Mouse (Mus musculus) MN1 (cell line): ENCODE data around the gene Zfp777.

Experiments
- DNase-seq: peaks from one replicate; pipeline ENCODE4 v3.0.0-alpha.2; 2016; ENCODE audit warnings: low spot score

The Zfp777 gene

DNA sequence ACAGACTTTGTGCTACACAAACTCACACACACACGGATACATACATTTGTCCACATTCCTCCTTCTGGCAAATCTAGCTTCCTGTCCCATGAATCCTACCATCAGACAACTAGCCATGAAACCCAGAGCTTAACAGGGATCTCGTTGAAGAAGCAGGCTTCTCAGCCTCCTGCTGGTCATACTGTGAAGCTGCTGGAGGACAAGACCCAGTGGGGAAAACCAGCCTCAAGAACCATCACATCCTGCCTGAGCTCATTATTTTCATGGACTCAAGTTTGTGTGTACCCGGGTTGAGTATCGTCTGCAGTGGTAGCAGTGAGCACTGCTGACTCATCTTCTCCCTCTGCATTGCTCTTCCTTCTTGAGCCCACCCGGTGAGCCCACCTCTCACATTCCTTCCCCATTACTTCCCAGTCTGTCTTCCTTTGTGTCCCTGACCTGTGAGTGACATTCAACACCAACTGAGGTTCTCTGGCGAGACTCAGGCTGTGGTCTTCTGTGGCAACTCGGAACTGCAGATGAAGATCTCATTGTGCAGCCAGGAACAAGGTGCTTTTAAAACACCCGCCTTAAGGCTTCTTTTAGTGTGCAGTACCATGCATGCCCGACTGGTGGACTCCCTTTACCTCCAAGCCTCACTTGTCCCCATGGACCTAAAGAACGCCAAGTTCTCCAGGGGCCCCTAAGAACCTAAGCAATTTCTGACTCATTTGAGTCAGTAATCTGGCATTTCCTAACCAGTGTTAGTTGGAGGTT, 22.6 kb downstream of the Zfp777 start:
- no peak for DNase-seq

GRCm38 (mm10) chr6:48024994-48025345, 23.7 kb downstream of the Zfp777 start:
- DNase-seq: no peak

GRCm38 (mm10) chr6:48024330-48024993, 24.2 kb downstream of the Zfp777 start:
- DNase-seq: peak; percentile 10

- DNase-seq: no peak
Measured at GRCm38 (mm10) chr6:48022672-48023071, 26.0 kb downstream of the Zfp777 start.

GRCm38 (mm10) chr6:48021678-48022077, 27.0 kb downstream of the Zfp777 start:
- DNase-seq: no peak

DNA sequence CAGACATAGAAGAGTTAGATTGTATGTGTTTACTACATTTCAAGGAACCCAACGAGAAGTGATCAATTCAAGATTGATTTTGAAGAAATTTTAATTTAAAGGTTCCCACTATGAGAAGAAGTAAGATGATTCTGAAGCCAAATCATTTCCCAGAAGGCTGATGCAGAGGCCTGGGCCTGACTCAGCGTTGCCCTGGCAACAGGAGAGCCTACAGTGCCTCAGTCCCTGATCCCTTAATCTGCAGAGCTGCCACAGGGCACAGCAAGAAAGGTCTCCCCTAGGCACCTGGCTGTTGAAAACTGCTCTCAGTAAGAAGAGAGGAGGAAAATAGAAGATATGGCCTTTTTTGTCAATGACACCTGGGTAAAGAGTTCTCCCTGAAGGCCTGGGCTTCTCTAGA, 28.7 kb downstream of the Zfp777 start:
- DNase-seq: peak; percentile 31

- no peak for DNase-seq
Measured at GRCm38 (mm10) chr6:48016841-48017240, 31.9 kb downstream of the Zfp777 start.

DNA sequence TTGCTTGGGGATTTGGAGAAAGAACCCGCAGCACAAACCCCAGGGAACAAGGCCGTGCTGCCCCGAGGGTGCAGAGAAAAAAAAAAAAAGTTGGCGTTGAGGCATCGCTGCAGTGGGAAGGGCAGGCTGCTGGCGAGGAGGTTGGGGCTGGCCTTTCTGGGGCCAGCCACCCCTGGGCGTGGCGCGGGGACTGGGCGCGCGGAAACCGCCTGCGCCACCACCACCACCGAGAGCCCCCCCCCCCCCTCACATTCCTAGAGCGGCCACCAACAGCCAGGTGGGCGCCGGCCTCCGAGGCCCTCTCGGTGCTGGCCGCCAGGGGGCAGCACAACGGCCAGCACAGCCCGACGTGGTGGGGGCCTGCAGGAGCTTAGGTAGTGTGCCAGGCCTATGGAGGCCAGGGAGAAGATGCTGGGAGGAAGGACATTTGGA, 32.6 kb downstream of the Zfp777 start:
- peak; percentile 29 for DNase-seq

DNA sequence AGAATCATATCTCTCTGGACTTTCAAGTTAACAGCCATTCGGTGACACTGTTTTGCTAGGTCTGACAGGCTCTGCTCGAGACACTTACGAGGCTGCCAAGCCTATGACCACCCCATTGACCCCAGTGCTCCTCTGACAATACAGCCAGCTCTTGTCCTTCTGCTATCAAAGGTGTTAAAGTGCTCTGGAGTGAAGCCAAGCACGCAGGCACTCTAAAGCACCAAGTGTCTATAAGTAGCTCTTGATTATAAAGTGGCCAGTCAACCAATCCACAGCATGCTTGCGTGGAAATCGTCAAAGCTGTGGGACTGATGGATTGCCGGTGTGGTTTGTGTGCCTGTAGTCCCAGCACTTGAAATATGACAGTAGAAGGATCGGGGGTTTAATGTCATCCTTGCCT, 38.0 kb downstream of the Zfp777 start:
- no peak for DNase-seq

DNA sequence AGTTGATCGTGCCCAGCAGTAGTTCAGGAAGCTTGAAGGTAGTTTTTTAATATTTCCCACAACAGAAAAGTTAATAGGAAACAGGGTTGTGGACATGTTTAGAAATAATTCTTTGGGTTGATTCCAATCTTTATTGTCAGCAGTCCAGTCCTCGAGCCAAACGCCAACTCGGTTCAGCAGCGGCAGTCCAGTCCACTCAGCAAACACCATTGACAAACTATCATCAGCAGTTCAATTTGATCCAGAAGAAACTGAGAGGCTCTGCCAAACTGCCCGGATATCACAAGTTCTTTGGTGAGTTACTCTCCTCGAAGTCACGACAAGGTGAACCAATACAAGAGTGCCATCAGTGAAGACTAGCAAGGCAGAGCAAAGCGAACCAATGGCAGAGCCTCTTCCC, 53.0 kb downstream of the Zfp777 start:
- DNase-seq: no peak

DNA sequence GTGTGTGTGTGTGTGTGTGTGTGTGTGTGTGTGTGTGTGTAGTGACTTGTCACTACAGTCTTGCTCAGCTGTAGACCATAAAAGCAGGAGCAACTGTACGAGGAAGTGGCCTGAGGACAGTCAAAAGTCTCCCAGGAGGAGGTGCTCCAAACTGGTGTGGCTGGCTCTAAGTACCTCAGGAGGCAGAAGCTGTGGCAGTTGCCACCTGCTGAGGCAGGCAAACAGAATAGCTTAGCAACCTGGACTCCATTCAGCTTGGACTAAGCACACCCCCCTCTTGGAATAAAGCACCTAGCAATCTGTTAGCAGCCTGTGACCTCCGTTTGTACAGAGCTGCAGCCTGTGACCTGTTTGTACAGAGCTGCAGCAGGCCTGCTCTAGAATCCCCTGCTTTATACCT, 64.8 kb downstream of the Zfp777 start:
- DNase-seq: no peak

DNA sequence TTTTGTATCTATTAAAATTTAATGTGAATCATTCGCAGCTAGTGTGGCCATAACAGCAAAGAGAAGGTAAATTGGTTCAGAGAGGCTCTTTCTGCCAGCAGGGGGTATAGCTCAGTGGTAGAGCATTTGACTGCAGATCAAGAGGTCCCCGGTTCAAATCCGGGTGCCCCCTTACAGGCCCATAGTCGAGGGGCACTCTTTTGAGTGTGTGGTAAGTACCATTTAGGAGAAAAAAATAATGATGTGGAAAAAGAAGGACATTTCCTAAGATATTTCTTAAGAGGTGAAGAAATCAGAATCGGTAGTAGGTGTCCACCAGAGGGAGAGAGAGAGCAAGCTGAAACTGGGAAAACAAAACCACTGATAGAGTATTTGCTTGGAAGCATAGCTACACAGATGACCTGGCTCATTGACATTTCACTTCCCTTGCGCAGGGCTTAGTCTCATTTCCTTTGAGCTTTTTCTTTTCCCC, 69.8 kb downstream of the Zfp777 start:
- peak; percentile 81 for DNase-seq

- DNase-seq: no peak
Measured at GRCm38 (mm10) chr6:47974599-47974998, 74.1 kb downstream of the Zfp777 start.
